Mouse (Mus musculus) spleen, postnatal 36 days (tissue): ENCODE data around the gene Taar5.

ENCODE experiments used
- DNase-seq, 2 experiments: peaks; one replicate each; pipeline ENCODE4 v3.0.0; 2022; ENCODE audit warnings: low spot score in 2 of 2, mixed read lengths in 1 of 2

The Taar5 gene

GRCm38 (mm10) chr10:23970656-23971165 lies at the start of gene Taar5:
TSS of gene Taar5 (plus strand) at chr10:23970706.
- DNase-seq, result no peak

DNA sequence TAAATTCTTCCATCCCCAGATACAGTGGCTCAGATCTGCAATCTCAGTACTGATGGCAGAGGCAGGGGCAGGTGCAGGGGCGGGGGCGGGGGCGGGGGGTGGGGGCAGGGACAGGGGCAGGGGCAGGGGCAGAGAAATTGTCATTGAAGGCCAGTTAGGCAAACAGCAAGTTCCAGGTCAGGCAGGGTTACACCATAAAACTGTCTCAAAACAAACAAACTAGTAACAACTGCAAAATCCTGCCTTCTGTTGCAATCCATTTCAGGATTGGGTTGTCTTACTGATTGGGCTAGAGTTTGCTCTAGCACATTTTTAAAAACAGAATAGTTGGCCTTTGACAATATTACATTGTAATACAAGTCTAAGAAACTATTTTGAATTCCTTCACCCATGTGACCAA lies 48.0 kb upstream of the Taar5 start:
- DNase-seq, result no peak

GRCm38 (mm10) chr10:23923941-23924340 lies 46.6 kb upstream of the Taar5 start:
- no peak for DNase-seq

DNA sequence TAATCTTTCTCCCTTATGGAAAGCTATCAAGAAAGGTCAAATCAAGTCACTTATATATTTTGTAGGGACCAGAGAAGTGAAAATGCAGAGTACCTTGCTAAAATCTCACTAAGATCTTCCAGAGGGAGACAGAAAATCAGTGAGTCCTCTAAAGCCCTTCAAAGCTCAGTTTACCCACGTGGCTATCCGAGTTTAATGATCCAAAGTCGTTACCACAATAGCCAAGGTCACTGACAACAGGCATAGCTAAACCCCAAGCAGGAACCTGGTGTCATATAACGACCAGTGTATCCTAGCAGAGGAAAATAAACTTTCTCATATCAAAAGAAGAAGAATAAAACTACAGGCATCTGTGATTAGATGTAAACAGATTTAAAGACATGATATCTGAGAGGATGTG lies 32.9 kb upstream of the Taar5 start:
- no peak for DNase-seq

DNA sequence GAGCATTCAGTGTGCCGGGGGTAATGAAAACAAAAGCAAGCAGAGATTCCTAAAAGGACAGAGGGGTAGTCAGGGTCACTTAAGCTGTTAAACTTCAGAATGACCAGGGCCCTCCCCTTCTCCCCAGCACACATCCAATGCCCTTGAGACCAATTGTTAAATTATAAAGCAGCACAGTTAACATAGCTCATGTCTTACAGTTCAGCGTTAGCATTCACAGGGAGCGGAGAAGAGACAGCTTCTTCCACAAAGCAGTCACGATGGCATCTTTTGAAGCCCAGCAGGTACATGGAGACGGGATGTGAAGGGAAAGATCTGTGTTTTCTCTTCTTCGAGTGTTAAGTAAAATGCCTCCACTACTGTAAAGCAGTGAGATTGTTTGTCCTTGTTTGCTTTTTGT lies 32.2 kb upstream of the Taar5 start, which contains the start of gene Taar2:
Gene Taar2, plus strand, starts transcription at position 261 of the 400 bp plus-strand sequence.
- no peak for DNase-seq

DNA sequence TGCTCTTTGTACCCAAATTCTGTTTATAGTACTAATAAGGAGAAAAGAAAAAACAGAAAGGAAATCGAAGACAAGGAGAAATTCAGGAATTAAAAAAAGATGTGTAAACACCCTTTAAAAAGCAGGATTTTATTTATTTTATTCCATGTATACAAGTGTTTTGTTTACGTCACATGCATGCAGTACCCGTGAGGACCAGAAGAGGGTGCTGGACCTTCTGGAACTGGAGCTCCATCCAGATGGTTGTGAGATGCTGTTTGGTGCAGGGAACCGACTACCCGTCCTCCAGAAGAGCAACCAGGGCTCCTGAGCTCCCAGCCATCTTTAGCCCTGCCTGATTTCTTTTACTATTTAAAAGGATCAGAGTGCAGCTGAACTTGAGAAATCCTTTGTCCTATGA lies 28.0 kb upstream of the Taar5 start:
- no peak for DNase-seq

GRCm38 (mm10) chr10:23948026-23948425 lies 22.5 kb upstream of the Taar5 start:
- DNase-seq, result no peak

- DNase-seq, result no peak
Observed at GRCm38 (mm10) chr10:23949508-23950005, 20.9 kb upstream of the Taar5 start, which contains the start of gene Taar3. TSS of gene Taar3 (plus strand) at chr10:23949558.

GRCm38 (mm10) chr10:23951714-23952113 lies 18.8 kb upstream of the Taar5 start:
- DNase-seq, result no peak

DNA sequence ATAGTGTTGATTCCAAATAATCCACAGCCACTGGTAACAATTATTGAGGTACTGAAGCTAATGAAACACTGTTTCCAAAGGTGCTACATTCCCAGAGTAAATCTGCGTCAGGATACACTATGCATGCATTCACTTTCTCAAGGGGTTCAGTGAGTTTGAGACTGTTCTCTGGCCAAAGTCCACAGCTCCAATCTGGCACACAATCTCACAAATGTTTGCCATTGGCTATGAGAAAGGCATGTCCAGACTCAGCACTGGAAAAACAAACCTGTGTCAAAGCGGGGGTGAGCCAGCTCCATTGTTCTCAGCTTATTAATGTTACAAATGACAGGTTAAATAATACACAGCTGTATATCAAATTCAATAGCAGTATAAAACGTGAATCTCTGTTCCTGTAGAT lies 11.4 kb upstream of the Taar5 start:
- no peak for DNase-seq

DNA sequence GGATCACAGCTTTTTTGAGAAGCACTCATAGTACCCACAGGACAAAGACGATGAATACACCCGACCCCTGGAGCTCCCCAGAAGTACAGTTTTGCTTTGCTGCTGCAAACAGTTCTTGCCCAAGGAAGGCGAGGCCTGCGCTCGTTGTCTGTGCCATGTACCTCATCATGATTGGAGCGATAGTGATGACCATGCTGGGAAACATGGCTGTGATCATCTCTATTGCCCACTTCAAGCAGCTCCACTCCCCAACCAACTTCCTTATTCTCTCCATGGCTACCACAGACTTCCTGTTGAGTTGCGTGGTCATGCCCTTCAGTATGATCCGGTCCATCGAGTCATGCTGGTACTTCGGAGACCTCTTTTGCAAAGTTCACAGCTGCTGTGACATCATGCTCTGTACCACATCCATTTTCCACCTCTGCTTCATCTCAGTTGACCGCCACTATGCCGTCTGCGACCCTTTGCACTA lies 10.0 kb upstream of the Taar5 start, which contains the start of gene Taar4:
Gene Taar4, plus strand, starts transcription at position 51 of the 472 bp plus-strand sequence.
- DNase-seq, result no peak

GRCm38 (mm10) chr10:23963444-23963843 lies 7.1 kb upstream of the Taar5 start:
- DNase-seq, result no peak

DNA sequence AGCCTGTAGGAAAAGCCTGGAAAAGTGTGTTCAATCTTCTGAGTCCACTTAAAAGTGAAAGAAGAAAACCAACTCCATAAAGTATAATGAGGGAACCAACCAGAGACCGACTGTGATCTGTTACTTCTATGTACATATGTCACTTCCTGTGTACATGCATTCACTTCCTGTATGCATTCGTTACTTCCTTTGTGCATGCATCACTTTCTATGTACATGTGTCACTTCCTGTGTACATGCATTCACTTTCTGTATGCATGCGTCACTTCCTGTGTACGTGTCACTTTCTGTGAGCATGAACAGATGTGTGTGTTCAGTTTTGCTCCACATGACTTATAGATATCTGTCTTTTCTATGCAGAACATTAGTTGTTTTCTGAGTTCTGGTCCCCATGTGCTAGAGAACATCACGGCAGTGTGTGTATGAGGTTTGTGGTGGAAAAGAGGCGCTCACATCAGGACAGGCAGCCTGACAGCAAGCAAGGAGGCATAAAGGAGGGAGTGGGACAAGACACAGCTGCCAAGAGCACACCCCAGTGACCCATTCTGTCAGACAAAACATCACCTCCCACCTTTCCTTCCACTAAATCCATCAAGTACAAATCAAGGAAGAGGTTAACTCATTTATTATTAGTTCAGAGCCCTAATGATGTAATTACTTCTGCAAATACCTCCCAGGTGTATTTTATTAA lies 5.4 kb upstream of the Taar5 start:
- no peak for DNase-seq

DNA sequence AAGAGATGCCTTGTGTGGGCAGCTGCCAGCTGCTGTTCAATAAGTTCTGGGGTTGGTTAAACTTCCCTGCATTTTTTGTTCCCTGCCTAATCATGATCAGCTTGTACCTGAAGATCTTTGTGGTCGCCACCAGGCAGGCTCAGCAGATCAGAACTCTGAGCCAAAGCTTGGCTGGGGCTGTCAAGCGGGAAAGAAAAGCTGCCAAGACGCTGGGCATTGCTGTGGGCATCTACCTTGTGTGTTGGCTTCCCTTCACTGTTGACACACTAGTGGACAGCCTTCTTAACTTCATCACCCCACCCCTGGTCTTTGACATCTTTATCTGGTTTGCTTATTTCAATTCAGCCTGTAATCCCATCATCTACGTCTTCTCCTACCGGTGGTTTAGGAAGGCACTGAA lies 750 bp downstream of the Taar5 start:
- no peak for DNase-seq

GRCm38 (mm10) chr10:23977958-23978357 lies 7.5 kb downstream of the Taar5 start:
- no peak for DNase-seq

GRCm38 (mm10) chr10:23978901-23979705 lies 8.6 kb downstream of the Taar5 start:
- DNase-seq, result peak; percentile 24 to 32

DNA sequence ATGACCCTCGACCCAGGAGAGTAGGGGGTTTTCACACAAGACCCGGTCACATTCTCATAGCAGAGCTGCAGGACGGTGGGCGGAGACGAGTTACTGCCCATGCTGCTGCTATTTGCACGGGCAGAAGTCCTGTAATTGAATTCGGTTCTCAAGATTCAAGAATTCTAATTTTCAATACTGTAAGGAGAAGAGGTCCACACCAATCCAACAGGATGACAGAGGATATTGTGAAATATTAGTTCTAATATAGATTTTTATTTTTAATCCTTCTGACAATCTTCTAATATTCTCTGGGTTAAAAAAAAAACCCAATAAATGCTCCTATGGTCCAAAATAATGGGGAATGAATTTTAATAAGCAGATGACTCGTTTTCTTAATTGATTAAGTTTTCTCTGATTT lies 15.0 kb downstream of the Taar5 start, which contains the start of gene Taar6:
Gene Taar6, minus strand, starts transcription at position 101 of the 400 bp plus-strand sequence.
- DNase-seq, result no peak

- no peak for DNase-seq
Observed at GRCm38 (mm10) chr10:23986419-23986818, 15.9 kb downstream of the Taar5 start.

GRCm38 (mm10) chr10:23993381-23993780 lies 22.9 kb downstream of the Taar5 start, which contains the start of gene Taar7a:
TSS of gene Taar7a (minus strand) at chr10:23993481.
- no peak for DNase-seq

DNA sequence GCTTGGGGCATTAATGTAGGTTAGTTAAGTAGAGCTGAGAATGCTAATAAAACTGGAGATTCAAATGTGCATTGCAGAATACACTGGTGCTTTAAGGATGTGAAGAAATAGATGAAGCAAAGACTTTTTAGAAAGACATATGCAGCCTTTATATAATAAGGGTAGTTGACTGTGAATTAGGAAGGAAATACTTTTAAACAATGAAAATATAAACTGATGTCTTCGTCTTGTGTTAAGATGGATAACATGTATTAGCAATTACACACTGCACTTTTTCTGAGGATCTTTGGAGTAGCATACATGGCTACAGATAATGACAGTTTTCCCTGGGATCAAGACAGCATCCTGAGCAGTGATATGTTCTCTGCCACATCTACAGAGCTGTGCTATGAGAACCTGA lies 29.1 kb downstream of the Taar5 start, which contains the start of gene Taar7b:
Gene Taar7b, plus strand, starts transcription at position 301 of the 400 bp plus-strand sequence.
- DNase-seq, result no peak

DNA sequence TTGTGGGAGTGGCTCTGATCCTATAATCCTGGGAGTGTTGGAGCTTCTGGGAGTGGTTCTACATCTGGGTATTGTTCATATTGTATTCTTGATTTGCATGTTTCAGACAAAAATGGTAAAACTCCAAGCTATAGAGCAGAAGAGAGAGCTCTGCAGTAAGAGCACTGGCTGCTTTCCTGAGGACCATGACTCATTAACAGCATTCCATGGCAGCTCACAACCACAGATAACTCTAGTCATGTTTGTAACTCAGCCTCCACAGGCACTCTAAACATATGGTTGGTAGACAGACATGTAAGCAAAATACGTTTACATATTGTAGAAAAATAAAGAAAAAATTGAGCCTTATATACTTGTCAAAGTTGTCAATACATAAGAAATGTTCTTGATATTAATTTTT lies 35.9 kb downstream of the Taar5 start:
- DNase-seq, result no peak

- DNase-seq, result no peak
Observed at GRCm38 (mm10) chr10:24007034-24007433, 36.5 kb downstream of the Taar5 start.
